Mouse (Mus musculus) midbrain, postnatal 0 days (tissue): ENCODE results near the gene Sun2. TPM values are rescaled to one million over a fixed set of nuclear protein-coding genes. Genes with fewer than 3 reads are reported as not detected.
A peak's percentile ranks its signal among the peaks of the same experiment; 100 is the strongest.

Experiments used
- ATAC-seq: fragments of 200-750 bp; cut with Nextera tagmentation; 2 replicates; pipeline ENCODE4 v1.8.0; 2017; ENCODE audit warnings: moderate number of reproducible peaks, mild to moderate bottlenecking, moderate TSS enrichment, moderate library complexity; ENCODE audit not compliant: low FRiP score
- DNase-seq: peaks from one replicate; pipeline ENCODE4 v3.0.0-alpha.2; 2015; ENCODE audit warnings: low spot score
- H3K27ac ChIP-seq: fragments of 300-500 bp; sonication (generic); 2 replicates; pipeline ENCODE4 v1.5.1; 2014; ENCODE audit warnings: low read depth, mild to moderate bottlenecking, low read length, mixed read lengths
- H3K27me3 ChIP-seq: fragments of 300-500 bp; sonication (generic); 2 replicates; pipeline ENCODE4 v1.6.1; 2014; ENCODE audit warnings: low read length, control low read depth, mixed read lengths; ENCODE audit not compliant: insufficient read depth
- H3K36me3 ChIP-seq: fragments of 300-500 bp; sonication (generic); 2 replicates; pipeline ENCODE4 v1.6.1; 2014; ENCODE audit warnings: low read length, control low read depth, mixed read lengths; ENCODE audit not compliant: insufficient read depth
- H3K4me1 ChIP-seq: fragments of 300-500 bp; sonication (generic); 2 replicates; pipeline ENCODE4 v1.6.1; 2014; ENCODE audit warnings: mild to moderate bottlenecking, control low read depth, antibody characterized with exemption, low read length, mixed read lengths; ENCODE audit not compliant: insufficient read depth
- H3K4me2 ChIP-seq: fragments of 300-500 bp; sonication (generic); 2 replicates; pipeline ENCODE4 v1.6.1; 2014; ENCODE audit warnings: low read depth, mild to moderate bottlenecking, low read length, mixed read lengths; ENCODE audit not compliant: poor library complexity, severe bottlenecking
- H3K4me3 ChIP-seq: fragments of 300-500 bp; sonication (generic); 2 replicates; pipeline ENCODE4 v1.5.1; 2014; ENCODE audit warnings: low read depth, mild to moderate bottlenecking, low read length, moderate library complexity
- H3K9ac ChIP-seq: fragments of 300-500 bp; sonication (generic); replicated peaks from 2 replicates; pipeline ENCODE4 v1.6.1; 2014; ENCODE audit warnings: mild to moderate bottlenecking, low read length, moderate library complexity, mixed read lengths; ENCODE audit not compliant: poor library complexity, severe bottlenecking
- H3K9me3 ChIP-seq: fragments of 300-500 bp; sonication (generic); 2 replicates; pipeline ENCODE4 v1.6.1; 2016; ENCODE audit warnings: low read length, control low read depth
- CTCF ChIP-seq: IDR thresholded peaks from 2 replicates; pipeline ENCODE4 v1.5.1; 2016; ENCODE audit warnings: antibody characterized with exemption, mild to moderate bottlenecking
- WGBS: fragments of 180-500 bp; shearing (Covaris S2); extraction: QIAGEN DNeasy Blood & Tissue Kit; methylation state at CpG from one replicate; pipeline ENCODE4 v1.1.7; 2014; 5-methylcytosine and 5-hydroxymethylcytosine counted together
- polyA plus RNA-seq: library from polyadenylated mRNA; unstranded; fragments of >200 nt; fragmentation: Nextera tagmentation; extraction: Ambion mirVana; gene quantifications from 2 replicates; pipeline ENCODE4 v1.2.1, GENCODE M21; 2015
- total RNA-seq: library from RNA; depleted of rRNA; stranded (reverse); fragments of >200 nt; gene quantifications from 2 replicates; pipeline ENCODE4 v1.2.3, GENCODE M21; 2014

Gene Sun2
- total and polyA plus RNA-seq, 2 experiments from 2014 or later, result 3.1 to 33.7 TPM

- no peaks in the 10 kb centered on the region for H3K36me3 ChIP-seq
- TF ChIP-seq CTCF, result no peak
- H3K27ac ChIP-seq, result no peak within 1 kb of the TSS
- no peak within 1 kb of the TSS for H3K4me2 ChIP-seq
- ATAC-seq (no peak), DNase-seq (no peak)
- H3K27me3 ChIP-seq, result no peaks in the 10 kb centered on the region
- H3K4me1 ChIP-seq, result peaks cover 12% of the 10 kb centered on the region
- H3K4me3 ChIP-seq, result no peak within 1 kb of the TSS
- H3K9ac ChIP-seq, result no peak within 1 kb of the TSS
- no peaks in the 10 kb centered on the region for H3K9me3 ChIP-seq
Measured at GRCm38 (mm10) chr15:79777749-79778148, 35.4 kb upstream of the Sun2 start, which contains the start of gene Dnal4. Dnal4 (minus strand) TSS chr15:79777849.

- Histone ChIP-seq H3K4me2 (no peak overlapping the region), H3K9ac (no peak overlapping the region), H3K4me1 (peaks cover 12% of the 10 kb centered on the region), H3K27ac (no peak overlapping the region), H3K4me3 (no peak overlapping the region), H3K36me3 (no peaks in the 10 kb centered on the region), H3K9me3 (no peaks in the 10 kb centered on the region), H3K27me3 (no peaks in the 10 kb centered on the region)
- 64% methylated on average over 7 of the region's 7 CpGs for WGBS
- ATAC-seq, result no peak
- no peak for TF ChIP-seq CTCF
- no peak for DNase-seq
Measured at GRCm38 (mm10) chr15:79775662-79776061, 33.3 kb upstream of the Sun2 start.

- H3K4me2 ChIP-seq, result peak overlapping the region; percentile 76
- no peak for TF ChIP-seq CTCF
- DNase-seq (peak; percentile 99), ATAC-seq (peak; percentile 97)
- no peaks in the 10 kb centered on the region for H3K36me3 ChIP-seq
- H3K27ac ChIP-seq, result peak overlapping the region; percentile 76
- peak overlapping the region; percentile 87 for H3K4me3 ChIP-seq
- no peaks in the 10 kb centered on the region for H3K27me3 ChIP-seq
- H3K4me1 ChIP-seq, result peaks cover 12% of the 10 kb centered on the region
- peak overlapping the region; percentile 89 for H3K9ac ChIP-seq
- under 1% methylated on average over 50 of the region's 50 CpGs for WGBS
- H3K9me3 ChIP-seq, result no peaks in the 10 kb centered on the region
Measured at GRCm38 (mm10) chr15:79774117-79775027, 32.0 kb upstream of the Sun2 start.

- Histone ChIP-seq H3K27ac (no peak overlapping the region), H3K4me1 (peaks cover 12% of the 10 kb centered on the region), H3K27me3 (no peaks in the 10 kb centered on the region), H3K4me2 (no peak overlapping the region), H3K9me3 (no peaks in the 10 kb centered on the region), H3K9ac (no peak overlapping the region), H3K4me3 (no peak overlapping the region), H3K36me3 (no peaks in the 10 kb centered on the region)
- ATAC-seq (no peak), DNase-seq (no peak)
- TF ChIP-seq CTCF, result no peak
- WGBS, result 59% methylated on average over 21 of the region's 21 CpGs
Measured at GRCm38 (mm10) chr15:79770629-79771240, 28.4 kb upstream of the Sun2 start.

- DNase-seq, result no peak
- WGBS, result 60% methylated on average over 6 of the region's 6 CpGs
Measured at GRCm38 (mm10) chr15:79768302-79768701, 26.0 kb upstream of the Sun2 start.

More at GRCm38 (mm10) chr15:79768302-79768701, 26.0 kb upstream of the Sun2 start:
- H3K27me3 ChIP-seq, result no peaks in the 10 kb centered on the region
- peaks cover 4% of the 10 kb centered on the region; the same call in 1 of the 2 replicates for H3K4me1 ChIP-seq
- no peak for TF ChIP-seq CTCF
- no peak overlapping the region for H3K9ac ChIP-seq
- no peak overlapping the region for H3K4me3 ChIP-seq
- no peaks in the 10 kb centered on the region for H3K9me3 ChIP-seq
- no peak overlapping the region for H3K27ac ChIP-seq
- ATAC-seq, result no peak
- H3K4me2 ChIP-seq, result no peak overlapping the region
- peaks cover 16% of the 10 kb centered on the region for H3K36me3 ChIP-seq
